Comparison of ENCODE assay signal across 10 mouse cellular contexts in the genomic region with DNA sequence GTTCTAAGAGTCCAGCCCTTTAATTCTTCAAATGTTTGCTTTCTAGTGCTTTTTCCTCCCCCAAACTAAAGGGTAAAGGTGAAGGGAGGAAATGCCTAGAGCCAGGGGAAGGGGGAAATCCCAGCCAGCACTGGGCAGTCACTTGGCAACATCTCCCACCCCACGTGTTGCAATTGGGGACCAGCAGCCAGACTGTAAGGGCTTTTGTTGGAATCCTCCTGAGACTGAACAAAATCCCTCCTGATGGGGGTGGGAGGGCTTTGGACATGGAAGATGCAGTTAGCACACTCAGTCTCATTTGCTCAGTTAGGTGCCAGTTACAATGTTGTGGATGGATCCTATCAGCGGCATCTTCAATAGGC. TPM values are rescaled to one million over a fixed set of nuclear protein-coding genes. Genes with fewer than 3 reads are reported as not detected.
DNase-seq lines count a peak whose midpoint lies in the region; ATAC-seq and TF ChIP-seq lines count a peak whose summit lies in the region.
"Had no signal": no experiment of that assay in that cellular context is flagged by ENCODE, and none has a peak within 500 bp of the region (broad histone marks: within the 10 kb centered on the region; RNA-seq: fewer than 3 reads in every experiment).

No protein-coding gene starts in this region.

- peak; percentile 43; the same call in 1 of the 2 replicates for ATAC-seq in forebrain, postnatal 0 days
- ATAC-seq in forebrain, embryonic 12.5 days (ENCODE audit: low FRiP score): no peak
- ATAC-seq in midbrain, embryonic 13.5 days: no peak
- no peak for ATAC-seq in embryonic facial prominence, embryonic 14.5 days (ENCODE audit: low read depth)
- ATAC-seq in lung, embryonic 15.5 days (ENCODE audit: borderline replicate concordance, extremely low read depth, low FRiP score, low TSS enrichment): no peak; the same call in 1 of the 2 replicates
- ATAC-seq in cerebellum, adult (ENCODE audit: insufficient number of reproducible peaks, low FRiP score, low TSS enrichment): no peak

- WGBS in forebrain, postnatal 0 days: 36% methylated on average over 2 of the region's 2 CpGs
- 47% methylated on average over 2 of the region's 2 CpGs for WGBS in forebrain, embryonic 12.5 days
- 41% methylated on average over 2 of the region's 2 CpGs for WGBS in midbrain, embryonic 10.5 days
- WGBS in midbrain, embryonic 13.5 days: 37% methylated on average over 2 of the region's 2 CpGs
- 29% methylated on average over 2 of the region's 2 CpGs for WGBS in embryonic facial prominence, embryonic 14.5 days
- WGBS in lung, embryonic 15.5 days: 37% methylated on average over 2 of the region's 2 CpGs

- H3K4me3 ChIP-seq in forebrain, postnatal 0 days (ENCODE audit: low read depth, low read length): no peak overlapping the region
- no peak overlapping the region for H3K4me3 ChIP-seq in forebrain, embryonic 12.5 days (replicated peaks)
- H3K4me3 ChIP-seq in midbrain, embryonic 10.5 days: no peak overlapping the region
- H3K4me3 ChIP-seq in midbrain, embryonic 13.5 days (replicated peaks): no peak overlapping the region
- no peak overlapping the region for H3K4me3 ChIP-seq in embryonic facial prominence, embryonic 14.5 days (ENCODE audit: low read depth, low read length)
- H3K4me3 ChIP-seq in lung, embryonic 15.5 days: no peak overlapping the region

- H3K4me1 ChIP-seq in forebrain, postnatal 0 days (ENCODE audit: insufficient read depth): no peaks in the 10 kb centered on the region; the same call in 1 of the 2 replicates
- peaks cover 29% of the 10 kb centered on the region for H3K4me1 ChIP-seq in forebrain, embryonic 12.5 days
- H3K4me1 ChIP-seq in midbrain, embryonic 10.5 days: peaks cover 35% of the 10 kb centered on the region
- peaks cover 18% of the 10 kb centered on the region; the same call in 1 of the 2 replicates for H3K4me1 ChIP-seq in midbrain, embryonic 13.5 days (replicated peaks)
- H3K4me1 ChIP-seq in embryonic facial prominence, embryonic 14.5 days (ENCODE audit: control insufficient read depth, insufficient read depth, low read length): peaks cover 20% of the 10 kb centered on the region; the same call in 1 of the 2 replicates
- H3K4me1 ChIP-seq in lung, embryonic 15.5 days: peaks cover 14% of the 10 kb centered on the region

- no peak overlapping the region for H3K9ac ChIP-seq in forebrain, postnatal 0 days
- H3K9ac ChIP-seq in forebrain, embryonic 12.5 days: no peak overlapping the region
- no peak overlapping the region for H3K9ac ChIP-seq in midbrain, embryonic 13.5 days (replicated peaks)
- H3K9ac ChIP-seq in embryonic facial prominence, embryonic 14.5 days (ENCODE audit: low read depth, low read length): no peak overlapping the region
- no peak overlapping the region for H3K9ac ChIP-seq in lung, embryonic 15.5 days

- H3K27ac ChIP-seq in forebrain, postnatal 0 days (ENCODE audit: low read depth, low read length): no peak overlapping the region
- H3K27ac ChIP-seq in forebrain, embryonic 12.5 days: no peak overlapping the region; the same call in 1 of the 2 replicates
- H3K27ac ChIP-seq in midbrain, embryonic 10.5 days (replicated peaks): 0 out of 2 replicates have a peak overlapping the region, but pooled peaks have one; percentile 17
- H3K27ac ChIP-seq in midbrain, embryonic 13.5 days: no peak overlapping the region
- no peak overlapping the region for H3K27ac ChIP-seq in embryonic facial prominence, embryonic 14.5 days (replicated peaks; ENCODE audit: low read depth, low read length)
- H3K27ac ChIP-seq in lung, embryonic 15.5 days: peak overlapping the region; percentile 22

- peak; percentile 40 for DNase-seq in forebrain, postnatal 0 days
- no peak for DNase-seq in midbrain, embryonic 10.5 days (ENCODE audit: low spot score)
- peak; percentile 35 for DNase-seq in embryonic facial prominence, embryonic 14.5 days (ENCODE audit: low spot score)
- DNase-seq in cerebellum, adult 9-11 months: no peak
- DNase-seq: heart, postnatal 4 days; thymus, postnatal 25 days had no signal

- no peaks in the 10 kb centered on the region for H3K9me3 ChIP-seq in forebrain, postnatal 0 days (ENCODE audit: low read length)
- no peaks in the 10 kb centered on the region for H3K9me3 ChIP-seq in forebrain, embryonic 12.5 days
- no peaks in the 10 kb centered on the region for H3K9me3 ChIP-seq in midbrain, embryonic 10.5 days (replicated peaks)
- no peaks in the 10 kb centered on the region for H3K9me3 ChIP-seq in midbrain, embryonic 13.5 days
- H3K9me3 ChIP-seq in embryonic facial prominence, embryonic 14.5 days (ENCODE audit: control insufficient read depth, low read length): no peaks in the 10 kb centered on the region
- H3K9me3 ChIP-seq in lung, embryonic 15.5 days: no peaks in the 10 kb centered on the region

- H3K36me3 ChIP-seq in forebrain, postnatal 0 days (ENCODE audit: insufficient read depth): no peaks in the 10 kb centered on the region; the same call in 1 of the 2 replicates
- peaks cover 19% of the 10 kb centered on the region for H3K36me3 ChIP-seq in forebrain, embryonic 12.5 days (replicated peaks)
- H3K36me3 ChIP-seq in midbrain, embryonic 10.5 days: peaks cover 4% of the 10 kb centered on the region; the same call in 1 of the 2 replicates
- H3K36me3 ChIP-seq in midbrain, embryonic 13.5 days: peaks cover 26% of the 10 kb centered on the region; the same call in 1 of the 2 replicates
- H3K36me3 ChIP-seq in embryonic facial prominence, embryonic 14.5 days (ENCODE audit: control insufficient read depth, insufficient read depth, low read length): peaks cover 37% of the 10 kb centered on the region
- H3K36me3 ChIP-seq in lung, embryonic 15.5 days: no peaks in the 10 kb centered on the region

- H3K27me3 ChIP-seq in forebrain, postnatal 0 days (ENCODE audit: insufficient read depth, low read length): no peaks in the 10 kb centered on the region
- no peaks in the 10 kb centered on the region for H3K27me3 ChIP-seq in forebrain, embryonic 12.5 days
- no peaks in the 10 kb centered on the region for H3K27me3 ChIP-seq in midbrain, embryonic 10.5 days (ENCODE audit: low read depth, poor library complexity, severe bottlenecking)
- H3K27me3 ChIP-seq in midbrain, embryonic 13.5 days: no peaks in the 10 kb centered on the region
- no peaks in the 10 kb centered on the region for H3K27me3 ChIP-seq in embryonic facial prominence, embryonic 14.5 days (replicated peaks; ENCODE audit: control insufficient read depth, insufficient read depth, low read length)
- H3K27me3 ChIP-seq in lung, embryonic 15.5 days: no peaks in the 10 kb centered on the region

- H3K4me2 ChIP-seq in forebrain, postnatal 0 days (ENCODE audit: low read depth): no peak overlapping the region
- H3K4me2 ChIP-seq in forebrain, embryonic 12.5 days: no peak overlapping the region
- no peak overlapping the region for H3K4me2 ChIP-seq in midbrain, embryonic 13.5 days (replicated peaks)
- H3K4me2 ChIP-seq in embryonic facial prominence, embryonic 14.5 days (ENCODE audit: low read depth, low read length): no peak overlapping the region
- no peak overlapping the region for H3K4me2 ChIP-seq in lung, embryonic 15.5 days

- no peak for TF ChIP-seq CTCF in forebrain, postnatal 0 days (IDR thresholded peaks at IDR 0.05; ENCODE audit: low read depth)

RNA-seq across cellular contexts. Expression of gene Lax1, which starts 23.1 kb away (rescaled TPM):
- total RNA-seq in forebrain, postnatal 0 days (2014; rRNA removed): 0.14 TPM in 1 of 2 replicates, not detected in the other
- polyA plus RNA-seq in forebrain, postnatal 0 days (2015; fragmentation: Nextera tagmentation; extraction: Ambion mirVana): 0.10 TPM in 1 of 2 replicates, not detected in the other
- 0.20 and 0.22 TPM in 2 replicates for polyA plus RNA-seq in forebrain, embryonic 12.5 days (2016; fragmentation: Nextera tagmentation; extraction: Ambion mirVana)
- polyA plus RNA-seq in midbrain, embryonic 10.5 days (2016; fragmentation: Nextera tagmentation; extraction: Ambion mirVana): 0.23 and 0.31 TPM in 2 replicates
- polyA plus RNA-seq in midbrain, embryonic 13.5 days (2015; fragmentation: Nextera tagmentation; extraction: Ambion mirVana): 0.07 TPM in 1 of 2 replicates, not detected in the other
- polyA plus RNA-seq in embryonic facial prominence, embryonic 14.5 days (2014; fragmentation: Nextera tagmentation; extraction: Ambion mirVana): 0.11 and 0.80 TPM in 2 replicates
- 0.18 and 0.75 TPM in 2 replicates for polyA plus RNA-seq in lung, embryonic 15.5 days (2015; fragmentation: Nextera tagmentation; extraction: Ambion mirVana)

RNA-seq across cellular contexts. Expression of gene Gm38394, which starts 51.9 kb away (rescaled TPM):
- total RNA-seq in forebrain, postnatal 0 days (2014; rRNA removed): 7.0 and 10.0 TPM in 2 replicates
- 0.78 and 1.4 TPM in 2 replicates for polyA plus RNA-seq in forebrain, postnatal 0 days (2015; fragmentation: Nextera tagmentation; extraction: Ambion mirVana)
- 6.3 and 6.4 TPM in 2 replicates for polyA plus RNA-seq in forebrain, embryonic 12.5 days (2016; fragmentation: Nextera tagmentation; extraction: Ambion mirVana)
- polyA plus RNA-seq in midbrain, embryonic 10.5 days (2016; fragmentation: Nextera tagmentation; extraction: Ambion mirVana): 3.5 and 3.8 TPM in 2 replicates
- 3.5 TPM in 2 replicates for polyA plus RNA-seq in midbrain, embryonic 13.5 days (2015; fragmentation: Nextera tagmentation; extraction: Ambion mirVana)
- polyA plus RNA-seq in embryonic facial prominence, embryonic 14.5 days (2014; fragmentation: Nextera tagmentation; extraction: Ambion mirVana): 11.0 and 11.5 TPM in 2 replicates
- 5.4 TPM in 2 replicates for polyA plus RNA-seq in lung, embryonic 15.5 days (2015; fragmentation: Nextera tagmentation; extraction: Ambion mirVana)

RNA-seq across cellular contexts. Expression of gene Zbed6, which starts 52.3 kb away (rescaled TPM):
- total RNA-seq in forebrain, postnatal 0 days (2014; rRNA removed): 5.7 and 6.4 TPM in 2 replicates
- polyA plus RNA-seq in forebrain, postnatal 0 days (2015; fragmentation: Nextera tagmentation; extraction: Ambion mirVana): not detected in 2 replicates
- not detected in 2 replicates for polyA plus RNA-seq in forebrain, embryonic 12.5 days (2016; fragmentation: Nextera tagmentation; extraction: Ambion mirVana)
- polyA plus RNA-seq in midbrain, embryonic 10.5 days (2016; fragmentation: Nextera tagmentation; extraction: Ambion mirVana): not detected in 2 replicates
- not detected in 2 replicates for polyA plus RNA-seq in midbrain, embryonic 13.5 days (2015; fragmentation: Nextera tagmentation; extraction: Ambion mirVana)
- polyA plus RNA-seq in embryonic facial prominence, embryonic 14.5 days (2014; fragmentation: Nextera tagmentation; extraction: Ambion mirVana): not detected in 2 replicates
- polyA plus RNA-seq in lung, embryonic 15.5 days (2015; fragmentation: Nextera tagmentation; extraction: Ambion mirVana): not detected in 2 replicates

Comparison
In these comparisons a context has a peak if more than half of its experiments do, and no peak if none do; other contexts are left out.
1. H3K27ac ChIP-seq: peak in midbrain, embryonic 10.5 days (single experiment) and lung, embryonic 15.5 days (single experiment); none in forebrain, postnatal 0 days (single experiment), forebrain, embryonic 12.5 days (single experiment), midbrain, embryonic 13.5 days (single experiment) and embryonic facial prominence, embryonic 14.5 days (single experiment).
2. DNase-seq: peak in forebrain, postnatal 0 days (single experiment) and embryonic facial prominence, embryonic 14.5 days (single experiment); none in midbrain, embryonic 10.5 days (single experiment) and cerebellum, adult 9-11 months (single experiment).